ENCODE assay signal across 7 mouse cellular contexts in genomic region chr10:34297980-34298753, GRCm38 (mm10). TPM values are rescaled to one million over a fixed set of nuclear protein-coding genes. Genes with fewer than 3 reads are reported as not detected.
DNase-seq lines count a peak whose midpoint lies in the region; ATAC-seq and TF ChIP-seq lines count a peak whose summit lies in the region.

No protein-coding gene starts in this region.

- no peak for TF ChIP-seq CTCF in heart, adult 2 months (IDR thresholded peaks at IDR 0.05)

- no peaks in the 10 kb centered on the region for H3K79me2 ChIP-seq in heart, adult 2 months (replicated peaks; ENCODE audit: control insufficient read depth, insufficient read depth, low read length)

- H3K27me3 ChIP-seq in lung, embryonic 16.5 days (ENCODE audit: control insufficient read depth, insufficient read depth, low read depth, low read length), result no peaks in the 10 kb centered on the region
- no peaks in the 10 kb centered on the region for H3K27me3 ChIP-seq in heart, adult 2 months (ENCODE audit: control insufficient read depth, insufficient read depth, low read length)
- no peaks in the 10 kb centered on the region for H3K27me3 ChIP-seq in limb, embryonic 11.5 days (ENCODE audit: control insufficient read depth, insufficient read depth, low read length)

- intact Hi-C loops in heart, adult 2 months (cut with DNase I), result loop anchor here (1.0 kb wide), 1 partner anchor 16 kb away; the partner anchor contains the start of gene Tspyl1

- H3K4me2 ChIP-seq in lung, embryonic 16.5 days (ENCODE audit: low read depth, low read length), result peak overlapping the region; percentile 95
- H3K4me2 ChIP-seq in limb, embryonic 11.5 days (ENCODE audit: low read depth, severe bottlenecking), result peak overlapping the region; percentile 69

- no peaks in the 10 kb centered on the region for H3K36me3 ChIP-seq in lung, embryonic 16.5 days (ENCODE audit: control insufficient read depth, insufficient read depth, low read length)
- peaks cover 3% of the 10 kb centered on the region for H3K36me3 ChIP-seq in heart, adult 2 months (ENCODE audit: control insufficient read depth, insufficient read depth, low read length)
- H3K36me3 ChIP-seq in limb, embryonic 11.5 days (ENCODE audit: control insufficient read depth, insufficient read depth, low read length), result no peaks in the 10 kb centered on the region

- TF ChIP-seq POLR2A in heart, adult 2 months (IDR thresholded peaks at IDR 0.05; ENCODE audit: insufficient read depth, low read depth, low read length), result no peak

- no peak for DNase-seq in lung, postnatal 10 days
- peak; percentile 70 for DNase-seq in cerebellum, adult 9-11 months
- peak; percentile 24 to 49 for DNase-seq in heart, adult 2 months
- no peak for DNase-seq in limb, embryonic 11.5 days (ENCODE audit: low spot score)
- peak; percentile 47 for DNase-seq in retina, embryonic 14.5 days (ENCODE audit: low spot score)
- no peak for DNase-seq in ovary, postnatal 14 days (ENCODE audit: low spot score)

- ATAC-seq in lung, embryonic 16.5 days (ENCODE audit: low read depth), result no peak
- no peak for ATAC-seq in limb, embryonic 11.5 days (ENCODE audit: insufficient number of reproducible peaks, low FRiP score, low TSS enrichment, low read depth)

- peak overlapping the region; percentile 72 for H3K4me3 ChIP-seq in lung, embryonic 16.5 days (ENCODE audit: low read length)
- H3K4me3 ChIP-seq in heart, adult 2 months, result peak overlapping the region; percentile 86
- H3K4me3 ChIP-seq in limb, embryonic 11.5 days (ENCODE audit: low read depth, low read length), result peak overlapping the region; percentile 69

- peak overlapping the region; percentile 71 for H3K9ac ChIP-seq in lung, embryonic 16.5 days (ENCODE audit: low read length)
- peak overlapping the region; percentile 67 for H3K9ac ChIP-seq in heart, adult 2 months (ENCODE audit: low read depth, low read length)
- H3K9ac ChIP-seq in limb, embryonic 11.5 days (ENCODE audit: low read length), result peak overlapping the region; percentile 70

- 43% methylated on average over 25 of the region's 25 CpGs for WGBS in lung, embryonic 16.5 days
- WGBS in heart, adult 2 months, result 46% methylated on average over 25 of the region's 25 CpGs
- 43% methylated on average over 25 of the region's 25 CpGs for WGBS in limb, embryonic 11.5 days

- TF ChIP-seq EP300 in heart, adult 2 months (IDR thresholded peaks at IDR 0.05; ENCODE audit: insufficient read depth, low read depth, low read length), result no peak

- no peak overlapping the region for H3K27ac ChIP-seq in lung, embryonic 16.5 days (ENCODE audit: low read length)
- peak overlapping the region; percentile 79 for H3K27ac ChIP-seq in heart, adult 2 months
- H3K27ac ChIP-seq in limb, embryonic 11.5 days (replicated peaks; ENCODE audit: low read depth, low read length), result no peak overlapping the region

- peaks cover 12% of the 10 kb centered on the region for H3K4me1 ChIP-seq in lung, embryonic 16.5 days (replicated peaks; ENCODE audit: control insufficient read depth, insufficient read depth, low read length)
- H3K4me1 ChIP-seq in heart, adult 2 months (ENCODE audit: control insufficient read depth, insufficient read depth, low read length), result peaks cover 2% of the 10 kb centered on the region; the same call in 1 of the 2 replicates
- peaks cover 11% of the 10 kb centered on the region; the same call in 1 of the 2 replicates for H3K4me1 ChIP-seq in limb, embryonic 11.5 days (ENCODE audit: control insufficient read depth, insufficient read depth, low read length)

- no peaks in the 10 kb centered on the region for H3K9me3 ChIP-seq in lung, embryonic 16.5 days (ENCODE audit: control insufficient read depth, low read length)
- no peaks in the 10 kb centered on the region for H3K9me3 ChIP-seq in limb, embryonic 11.5 days (ENCODE audit: control insufficient read depth, low read length)

RNA-seq across cellular contexts. Expression of gene Tspyl4, which starts 0.9 kb away (rescaled TPM):
- 9.6 and 11.3 TPM in 2 replicates for polyA plus RNA-seq in lung, embryonic 16.5 days (2015; fragmentation: Nextera tagmentation; extraction: Ambion mirVana)
- total RNA-seq in heart, adult 2 months (2021), result 10 to 100 TPM; 12.4 to 18.0 TPM
- polyA plus RNA-seq in heart, adult 2 months (2012; rRNA removed), result 8.4 and 17.0 TPM in 2 replicates
- polyA plus RNA-seq in limb, embryonic 11.5 days (2014; fragmentation: Nextera tagmentation; extraction: Ambion mirVana), result 6.6 and 9.2 TPM in 2 replicates

RNA-seq across cellular contexts. Expression of gene Tspyl1, which starts 16.2 kb away (rescaled TPM):
- polyA plus RNA-seq in lung, embryonic 16.5 days (2015; fragmentation: Nextera tagmentation; extraction: Ambion mirVana), result 66.8 and 68.1 TPM in 2 replicates
- total RNA-seq in heart, adult 2 months (2021), result 10 to 100 TPM; 57.0 to 64.4 TPM
- 30.6 and 55.3 TPM in 2 replicates for polyA plus RNA-seq in heart, adult 2 months (2012; rRNA removed)
- polyA plus RNA-seq in limb, embryonic 11.5 days (2014; fragmentation: Nextera tagmentation; extraction: Ambion mirVana), result 55.8 and 60.3 TPM in 2 replicates

Comparison
In these comparisons a context has a peak if more than half of its experiments do, and no peak if none do; other contexts are left out.
1. DNase-seq: peak in cerebellum, adult 9-11 months (single experiment), heart, adult 2 months (2 of 2) and retina, embryonic 14.5 days (single experiment); none in lung, postnatal 10 days (single experiment), limb, embryonic 11.5 days (single experiment) and ovary, postnatal 14 days (single experiment).
2. Peak in every context shown above with its lines, with median percentiles within 50 percentile points of each other: H3K4me3 ChIP-seq and H3K9ac ChIP-seq.